Comparison of ENCODE assay signal across 32 mouse cellular contexts in genomic region chr3:14398676-14399075, GRCm38 (mm10).
"Had no signal": no experiment of that assay in that cellular context is flagged by ENCODE, and none has a peak within 500 bp of the region (broad histone marks: within the 10 kb centered on the region; RNA-seq: fewer than 3 reads in every experiment).

No protein-coding gene starts in this region.

- H3K4me1 ChIP-seq: heart, embryonic 10.5 days; heart, embryonic 12.5 days; heart, embryonic 13.5 days; heart, embryonic 15.5 days; hindbrain, embryonic 10.5 days; hindbrain, embryonic 12.5 days; hindbrain, embryonic 13.5 days; hindbrain, embryonic 15.5 days; intestine, embryonic 15.5 days; kidney, embryonic 15.5 days had no signal

- H3K27ac ChIP-seq: heart, adult 2 months; heart, embryonic 10.5 days; heart, embryonic 13.5 days; heart, embryonic 15.5 days; hindbrain, embryonic 10.5 days; hindbrain, embryonic 12.5 days; hindbrain, embryonic 13.5 days; hindbrain, embryonic 14.5 days; hindbrain, embryonic 15.5 days; hindbrain, postnatal 0 days; intestine, embryonic 15.5 days; kidney, embryonic 15.5 days; kidney, postnatal 0 days; layer of hippocampus, adult 2 months; left cerebral cortex, adult 2 months had no signal

- H3K36me3 ChIP-seq: heart, embryonic 10.5 days; heart, embryonic 12.5 days; heart, embryonic 13.5 days; heart, embryonic 15.5 days; hindbrain, embryonic 10.5 days; hindbrain, embryonic 12.5 days; hindbrain, embryonic 13.5 days; hindbrain, embryonic 15.5 days; intestine, embryonic 15.5 days; kidney, embryonic 15.5 days had no signal

- H3K9ac ChIP-seq: heart, embryonic 12.5 days; heart, embryonic 13.5 days; heart, embryonic 15.5 days; hindbrain, embryonic 12.5 days; hindbrain, embryonic 13.5 days; hindbrain, embryonic 14.5 days; hindbrain, embryonic 15.5 days; intestine, embryonic 15.5 days; kidney, embryonic 15.5 days had no signal

- ATAC-seq: hindbrain, embryonic 16.5 days; hindbrain, postnatal 0 days; inflammation-experienced regulatory T-cells, adult 6 months; intestine, embryonic 15.5 days; intestine, embryonic 16.5 days; intestine, postnatal 0 days had no signal

- DNase-seq: heart, adult 2 months; heart, postnatal 10 days; heart, postnatal 14 days; heart, postnatal 36 days; heart, postnatal 4 days; kidney, adult 11 months; kidney, adult 18-20 months; kidney, adult 8-10 months; kidney, postnatal 10 days; kidney, postnatal 4 days; layer of hippocampus, adult 9-11 months; layer of hippocampus, postnatal 36 days had no signal

- H3K9me3 ChIP-seq: heart, embryonic 10.5 days; heart, embryonic 13.5 days; heart, embryonic 15.5 days; hindbrain, embryonic 10.5 days; hindbrain, embryonic 12.5 days; hindbrain, embryonic 13.5 days; hindbrain, embryonic 15.5 days; intestine, embryonic 15.5 days; kidney, embryonic 15.5 days had no signal

- H3K27me3 ChIP-seq: heart, embryonic 12.5 days; heart, embryonic 13.5 days; heart, embryonic 15.5 days; hindbrain, embryonic 12.5 days; hindbrain, embryonic 13.5 days; hindbrain, embryonic 15.5 days; intestine, embryonic 15.5 days; kidney, embryonic 15.5 days had no signal

- H3K4me3 ChIP-seq: heart, adult 2 months; heart, embryonic 10.5 days; heart, embryonic 12.5 days; heart, embryonic 13.5 days; heart, embryonic 15.5 days; hindbrain, embryonic 10.5 days; hindbrain, embryonic 12.5 days; hindbrain, embryonic 13.5 days; hindbrain, embryonic 15.5 days; intestine, embryonic 15.5 days; kidney, embryonic 15.5 days; layer of hippocampus, adult 2 months; left cerebral cortex, adult 2 months had no signal

- H3K4me2 ChIP-seq: heart, embryonic 11.5 days; heart, embryonic 12.5 days; heart, embryonic 13.5 days; heart, embryonic 15.5 days; hindbrain, embryonic 12.5 days; hindbrain, embryonic 13.5 days; hindbrain, embryonic 14.5 days; hindbrain, embryonic 15.5 days; intestine, embryonic 15.5 days; kidney, embryonic 15.5 days had no signal
